Mouse (Mus musculus): Measurements from ENCODE around the gene Zcchc24. TPM values are rescaled to one million over a fixed set of nuclear protein-coding genes. Genes with fewer than 3 reads are reported as not detected.

The Zcchc24 gene
- total RNA-seq, 2 experiments from 2014 or later, result 61.8 to 65.7 TPM

GRCm38 (mm10) chr14:25780601-25781000 is 11.8 kb upstream of the Zcchc24 start:
- no peak for DNase-seq (ENCODE audit: low spot score in 2 of 2)

- DNase-seq (ENCODE audit: low spot score in 2 of 2), result no peak
Observed at GRCm38 (mm10) chr14:25776294-25776693, 7.5 kb upstream of the Zcchc24 start.

- no peak for DNase-seq (ENCODE audit: low spot score in 2 of 2)
Observed at GRCm38 (mm10) chr14:25774100-25774499, 5.3 kb upstream of the Zcchc24 start.

GRCm38 (mm10) chr14:25773039-25773438 is 4.2 kb upstream of the Zcchc24 start:
- DNase-seq (ENCODE audit: low spot score in 2 of 2), result no peak

- no peak for DNase-seq (ENCODE audit: low spot score in 2 of 2)
Observed at GRCm38 (mm10) chr14:25769626-25770306, 927 bp upstream of the Zcchc24 start.

GRCm38 (mm10) chr14:25768261-25768893 is 462 bp downstream of the Zcchc24 start:
- no peak for DNase-seq (ENCODE audit: low spot score in 2 of 2)

GRCm38 (mm10) chr14:25767725-25768203 is 1.1 kb downstream of the Zcchc24 start:
- no peak for DNase-seq (ENCODE audit: low spot score in 2 of 2)

GRCm38 (mm10) chr14:25766441-25766840 is 2.4 kb downstream of the Zcchc24 start:
- DNase-seq (ENCODE audit: low spot score in 2 of 2), result no peak

- DNase-seq (ENCODE audit: low spot score in 2 of 2), result peak; percentile 62 to 77
Observed at GRCm38 (mm10) chr14:25765921-25766320, 2.9 kb downstream of the Zcchc24 start.

- DNase-seq (ENCODE audit: low spot score in 2 of 2), result no peak
Observed at GRCm38 (mm10) chr14:25765146-25765545, 3.7 kb downstream of the Zcchc24 start.

GRCm38 (mm10) chr14:25761184-25761583 is 7.7 kb downstream of the Zcchc24 start:
- DNase-seq (ENCODE audit: low spot score in 2 of 2), result no peak

GRCm38 (mm10) chr14:25759981-25760537 is 8.8 kb downstream of the Zcchc24 start:
- no peak for DNase-seq (ENCODE audit: low spot score in 2 of 2)

GRCm38 (mm10) chr14:25759551-25759950 is 9.3 kb downstream of the Zcchc24 start:
- DNase-seq (ENCODE audit: low spot score in 2 of 2), result no peak

GRCm38 (mm10) chr14:25757917-25758316 is 10.9 kb downstream of the Zcchc24 start:
- no peak for DNase-seq (ENCODE audit: low spot score in 2 of 2)

- DNase-seq (ENCODE audit: low spot score in 2 of 2), result no peak
Observed at GRCm38 (mm10) chr14:25756385-25756990, 12.4 kb downstream of the Zcchc24 start.

GRCm38 (mm10) chr14:25755541-25755940 is 13.3 kb downstream of the Zcchc24 start:
- DNase-seq (ENCODE audit: low spot score in 2 of 2), result no peak

GRCm38 (mm10) chr14:25754531-25755484 is 14.0 kb downstream of the Zcchc24 start:
- DNase-seq (ENCODE audit: low spot score in 2 of 2), result no peak

GRCm38 (mm10) chr14:25753021-25753420 is 15.8 kb downstream of the Zcchc24 start:
- peak in 1 of 2 experiments; percentile 78 for DNase-seq (ENCODE audit: low spot score in 2 of 2)

GRCm38 (mm10) chr14:25751067-25751466 is 17.8 kb downstream of the Zcchc24 start:
- no peak for DNase-seq (ENCODE audit: low spot score in 2 of 2)

GRCm38 (mm10) chr14:25750448-25751015 is 18.3 kb downstream of the Zcchc24 start:
- no peak for DNase-seq (ENCODE audit: low spot score in 2 of 2)
